Mouse (Mus musculus): Measurements from ENCODE around the gene Hoxd9.

DNA sequence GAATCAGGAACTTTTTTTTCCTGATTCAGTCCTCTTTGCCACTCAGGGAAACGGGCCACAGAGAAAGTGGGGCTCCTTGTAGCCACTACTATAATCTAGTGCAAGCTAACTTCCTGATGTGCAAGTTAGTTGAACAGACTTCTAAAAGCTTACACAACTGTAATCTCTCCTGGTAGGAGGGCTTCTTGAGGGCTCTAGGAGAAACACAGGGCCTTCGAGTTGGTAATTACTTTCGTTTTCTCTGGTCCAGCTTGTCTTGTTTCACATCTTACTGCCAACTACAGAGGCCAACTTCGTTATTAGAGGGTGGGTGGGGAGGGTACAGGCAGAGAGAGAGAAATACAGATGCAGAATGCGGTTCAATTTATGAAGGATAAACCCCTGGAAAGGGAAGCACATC is 25.7 kb upstream of the Hoxd9 start:
- TF ChIP-seq EP300 (IDR thresholded peaks at IDR 0.05; ENCODE audit: low read depth) = no peak
- TF ChIP-seq CTCF (IDR thresholded peaks at IDR 0.05; ENCODE audit: low read depth) = no peak
